Mouse (Mus musculus) megakaryocyte-erythroid progenitor cell, adult 5 weeks (primary cell): ENCODE measurements around the gene Clcf1. TPM values are rescaled to one million over a fixed set of nuclear protein-coding genes. Genes with fewer than 3 reads are reported as not detected.

ENCODE experiments used
- polyA plus RNA-seq: library from polyadenylated mRNA; stranded (reverse); fragments of >175 nt; gene quantifications from 2 replicates; pipeline ENCODE4 v1.2.3, GENCODE M21; 2012

Gene Clcf1
- polyA plus RNA-seq, result 12.5 and 17.5 TPM in 2 replicates

DNA sequence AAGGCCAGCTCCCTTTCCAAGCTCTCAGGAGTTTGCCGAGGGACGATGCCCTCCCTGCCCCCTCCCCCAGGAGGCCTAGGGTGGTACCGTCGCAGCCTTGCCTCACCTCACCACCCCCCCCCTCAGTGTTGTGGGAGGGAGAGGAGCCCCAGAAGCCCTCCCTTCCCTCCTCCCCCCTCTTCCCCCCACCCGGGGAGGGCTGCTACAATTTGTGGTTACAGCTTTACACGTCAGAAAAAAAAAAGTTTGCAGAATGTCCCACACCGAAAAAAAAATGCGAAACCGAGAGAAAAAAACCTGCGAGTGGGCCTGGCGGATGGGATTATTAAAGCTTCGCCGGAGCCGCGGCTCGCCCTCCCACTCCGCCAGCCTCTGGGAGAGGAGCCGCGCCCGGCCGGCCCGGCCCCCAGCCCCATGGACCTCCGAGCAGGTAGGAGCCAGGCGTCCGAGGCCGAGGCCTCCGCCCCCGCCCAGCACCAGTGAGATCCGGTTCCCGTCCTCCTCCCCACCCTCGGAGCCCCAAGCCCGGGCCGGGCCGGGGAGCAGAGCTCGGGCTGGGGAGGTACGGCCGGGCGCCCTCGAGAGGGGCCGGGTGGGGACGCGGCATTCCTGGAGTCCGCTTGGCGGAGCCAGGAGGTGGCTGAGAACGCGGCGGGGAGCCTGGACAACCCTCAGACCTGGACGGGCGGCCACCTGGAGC, at the start of gene Clcf1, which contains the start of gene AC109138.7:
Gene Clcf1 (plus strand): TSS at position 168 of the 700 bp plus-strand sequence.
Gene AC109138.7 (plus strand): TSS at position 287 of the 700 bp plus-strand sequence.

DNA sequence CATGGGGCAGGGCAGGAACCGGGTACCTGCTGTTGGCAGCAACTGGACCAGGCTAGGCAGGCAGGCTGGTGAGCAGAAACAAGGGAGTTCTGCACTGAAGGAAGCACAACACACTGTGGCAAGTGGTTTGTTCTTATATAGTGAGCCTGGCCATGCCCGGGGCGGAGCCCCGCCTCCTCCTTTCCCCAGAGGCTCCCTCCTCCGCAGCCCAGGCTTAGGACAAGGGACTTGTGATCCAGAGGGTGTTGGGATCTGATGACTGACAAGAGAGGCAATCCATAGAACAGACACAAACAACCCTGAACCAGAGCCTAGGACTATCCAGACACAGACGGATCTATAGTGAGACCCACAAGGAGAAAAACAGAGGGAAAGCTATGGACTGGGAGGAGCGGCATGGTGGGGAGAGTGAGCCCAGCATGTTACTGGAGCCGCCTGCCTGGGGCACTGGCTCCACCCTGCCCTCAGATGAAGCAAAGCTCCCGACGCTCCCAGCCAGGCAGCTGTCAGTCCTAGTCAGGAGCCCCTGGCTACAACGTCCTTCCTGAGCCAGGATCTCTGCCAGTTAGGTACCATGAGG, 38.6 kb upstream of the Clcf1 start, which contains the start of gene Carns1:
Gene Carns1 (minus strand): TSS at position 112 of the 580 bp plus-strand sequence.

DNA sequence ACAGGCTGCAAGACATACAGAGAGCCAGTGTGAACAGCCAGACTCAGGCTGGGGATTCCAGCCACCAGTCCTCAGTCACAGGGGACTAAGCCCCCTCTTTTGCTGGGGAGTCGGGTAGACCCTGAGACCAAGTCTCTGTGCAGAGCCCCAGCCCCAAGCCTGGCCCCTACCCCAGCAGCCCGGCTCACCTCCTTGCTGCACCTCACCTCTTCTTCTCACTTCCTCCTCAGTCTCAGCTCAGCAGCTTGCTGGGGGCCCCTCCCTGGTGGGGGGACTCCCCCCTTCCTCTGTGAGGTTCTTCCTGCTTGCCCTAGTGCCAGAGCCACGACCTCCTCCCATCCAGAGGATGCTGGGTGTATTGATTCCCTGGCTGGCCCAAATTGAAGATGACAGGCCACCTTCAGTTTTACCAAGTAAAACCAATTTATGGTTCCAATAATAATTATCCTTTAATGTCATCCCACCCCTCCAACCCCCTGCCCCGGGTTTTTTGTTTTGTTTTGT, 23.2 kb upstream of the Clcf1 start, which contains the start of gene Tbc1d10c:
Gene Tbc1d10c (minus strand): TSS at position 454 of the 504 bp plus-strand sequence.

DNA sequence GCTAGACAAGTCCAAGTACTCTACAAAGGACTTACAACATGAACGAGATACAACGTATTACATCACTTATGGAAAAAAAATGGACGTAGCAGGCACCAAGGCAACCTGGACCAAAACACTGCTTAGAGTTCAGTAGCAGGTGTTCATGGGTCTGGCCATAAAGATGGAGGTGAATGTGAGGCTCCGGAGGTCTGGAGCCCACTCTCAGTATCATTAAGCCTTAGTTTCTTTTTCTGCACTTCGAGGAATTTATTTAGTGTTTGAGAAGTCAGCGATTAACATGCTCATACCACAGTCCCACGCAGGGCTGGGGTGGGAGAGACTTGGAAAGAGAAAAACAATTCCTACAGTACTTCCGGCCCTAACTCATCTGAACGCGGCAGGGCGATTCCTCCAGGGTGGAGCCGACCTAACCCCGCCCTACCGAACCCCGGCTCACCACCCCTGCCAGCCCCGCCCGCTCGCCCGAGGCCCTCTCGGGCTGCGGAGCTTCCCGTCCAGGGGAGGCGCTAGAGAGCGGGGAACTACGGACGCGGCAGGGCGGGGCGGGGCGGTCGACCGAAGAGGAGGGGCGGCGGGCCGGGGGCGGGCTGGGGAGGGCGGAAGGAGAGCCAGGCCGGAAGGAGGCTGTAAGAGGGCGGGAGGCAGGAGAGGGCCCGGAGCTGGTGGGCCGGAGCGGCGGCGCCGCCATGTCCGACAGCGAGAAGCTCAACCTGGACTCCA, 22.3 kb upstream of the Clcf1 start, which contains the start of gene Ppp1ca:
Gene Ppp1ca (plus strand): TSS at position 538 of the 723 bp plus-strand sequence.

DNA sequence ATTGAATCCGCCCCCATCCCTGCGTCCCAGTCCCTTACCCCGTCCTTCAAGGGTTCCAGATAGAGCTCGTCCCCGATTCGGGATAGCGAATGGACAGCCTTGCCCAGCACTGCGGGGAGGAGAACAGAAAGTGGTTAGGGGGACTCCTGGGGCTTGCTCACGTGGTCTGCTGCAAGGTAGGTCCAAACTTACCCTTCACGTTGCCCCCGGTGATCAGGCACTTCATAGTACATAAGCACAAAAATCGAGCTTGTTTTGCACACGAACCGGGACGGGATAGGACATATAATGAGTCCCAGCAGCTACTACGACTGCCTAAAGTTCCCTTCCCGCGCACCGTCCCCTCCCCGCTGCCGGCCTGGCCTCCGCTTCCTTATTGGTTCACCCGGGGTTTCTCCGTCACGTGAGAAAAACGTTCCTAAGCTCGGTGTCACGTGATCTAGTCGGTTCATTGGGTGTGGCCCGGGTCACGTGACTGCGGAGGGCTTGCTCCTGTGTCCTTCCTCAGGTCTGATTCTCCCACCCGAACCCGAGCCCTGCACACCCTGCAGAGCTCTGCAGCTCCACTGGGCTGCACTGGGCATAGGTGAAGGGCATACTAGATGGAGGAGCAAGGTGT, 12.6 kb upstream of the Clcf1 start, which contains the start of gene Rad9a:
Gene Rad9a (minus strand): TSS at position 372 of the 619 bp plus-strand sequence.

DNA sequence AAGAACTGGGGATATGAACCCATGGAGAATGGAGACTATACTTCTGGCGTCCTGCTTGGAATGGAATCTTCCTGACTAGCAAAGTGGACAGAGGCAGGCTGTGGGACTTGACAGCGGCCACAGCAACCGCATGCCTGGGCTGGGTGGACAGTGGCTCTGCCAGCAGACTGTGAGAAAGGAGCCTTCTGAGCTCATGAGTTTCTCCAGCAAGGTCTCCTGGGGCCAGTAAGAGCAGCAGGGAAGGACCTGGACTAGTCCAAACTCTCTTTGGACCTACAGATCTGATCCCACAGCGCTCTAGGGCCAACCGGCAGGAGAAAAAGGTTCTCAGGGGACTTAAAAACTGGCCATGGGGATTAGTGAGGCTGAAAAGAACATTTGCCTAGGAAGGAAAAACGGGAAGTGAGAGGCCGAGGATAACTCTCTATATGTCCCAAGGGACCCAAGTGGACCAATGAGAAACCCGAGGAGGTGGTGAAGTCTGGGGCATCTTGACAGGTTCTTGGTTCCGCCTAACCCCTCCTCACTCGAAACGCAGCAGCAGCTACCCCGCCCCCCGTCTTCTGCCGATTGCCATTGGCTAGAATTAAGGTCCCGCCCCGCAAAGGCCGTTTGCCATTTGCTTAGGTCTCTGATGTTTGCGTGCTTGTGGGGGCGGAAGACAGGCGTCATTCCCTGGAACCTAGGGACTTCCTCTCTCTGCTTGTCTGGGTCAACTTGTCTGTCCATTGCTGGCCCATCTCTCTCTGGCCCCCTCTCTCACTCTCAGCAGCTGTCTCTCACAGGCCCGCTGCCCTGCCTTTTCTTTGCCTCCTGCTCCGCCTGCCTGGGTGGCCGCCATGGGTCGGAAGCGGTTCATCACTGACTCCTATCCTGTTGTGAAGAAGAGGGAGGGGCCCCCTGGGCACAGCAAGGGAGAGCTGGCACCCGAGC, 17.5 kb downstream of the Clcf1 start, which contains the start of gene Pold4:
Gene Pold4 (plus strand): TSS at position 647 of the 933 bp plus-strand sequence.

DNA sequence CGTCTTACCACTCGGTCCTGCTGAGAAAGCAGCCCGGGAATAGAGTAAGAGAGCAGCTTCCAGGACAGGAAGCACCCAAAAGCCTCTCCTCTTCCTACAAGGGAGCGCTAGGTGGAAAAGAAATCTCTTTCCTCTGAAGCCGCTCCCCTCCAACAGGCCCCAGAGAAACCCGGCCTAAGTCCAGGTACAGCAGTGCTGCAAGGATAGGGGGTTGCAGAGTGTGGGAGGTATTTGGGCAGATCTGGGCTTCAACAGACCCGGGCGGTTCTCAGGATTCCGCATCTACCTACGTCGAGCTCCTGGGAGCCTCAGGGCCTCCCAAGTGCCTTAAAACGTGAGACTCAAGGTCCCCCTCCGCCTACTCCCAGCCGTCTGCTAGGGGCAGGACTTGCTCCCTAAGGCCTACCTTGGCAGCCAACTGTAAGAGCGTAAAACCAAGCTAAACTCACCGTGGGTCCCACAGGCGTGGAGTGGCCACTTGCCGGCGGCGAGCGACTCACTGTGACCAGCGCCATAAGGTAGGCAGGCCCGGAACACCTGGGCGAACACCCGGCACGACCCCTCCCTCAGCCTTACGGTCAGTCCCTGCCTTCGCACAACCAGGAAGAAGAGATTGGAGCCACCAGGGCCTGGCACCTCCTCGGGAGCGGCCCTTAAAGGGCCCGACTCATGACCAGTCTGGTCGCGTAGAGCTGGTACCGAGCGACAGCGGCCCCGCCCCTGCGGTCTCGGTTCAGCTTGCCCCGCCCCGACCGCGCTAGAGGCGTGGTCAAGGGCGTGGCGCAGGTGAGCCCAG, 54.7 kb downstream of the Clcf1 start, which contains the start of gene Ssh3:
Gene Ssh3 (minus strand): TSS at position 615 of the 796 bp plus-strand sequence.

Other genes with a start within 250 kb of the Clcf1 start
- gene Aldh3b2, start 241.9 kb upstream of the Clcf1 start, polyA plus RNA-seq, result 0.24 TPM in 1 of 2 replicates, not detected in the other
- gene Acy3, start 227.7 kb upstream of the Clcf1 start, polyA plus RNA-seq, result 7.7 and 8.3 TPM in 2 replicates
- not detected in 2 replicates for gene Tbx10, start 221.5 kb upstream of the Clcf1 start, polyA plus RNA-seq
- 14.7 and 18.3 TPM in 2 replicates for gene Nudt8, start 213.7 kb upstream of the Clcf1 start, polyA plus RNA-seq
- 4.1 and 6.3 TPM in 2 replicates for gene Gm49405, start 213.6 kb upstream of the Clcf1 start, polyA plus RNA-seq
- 10.4 and 16.4 TPM in 2 replicates for gene Doc2g, start 210.9 kb upstream of the Clcf1 start, polyA plus RNA-seq
- 247 and 250 TPM in 2 replicates for gene Ndufv1, start 201.4 kb upstream of the Clcf1 start, polyA plus RNA-seq
- 122 and 136 TPM in 2 replicates for gene Gstp1, start 176.3 kb upstream of the Clcf1 start, polyA plus RNA-seq
- gene Gstp2, start 168.2 kb upstream of the Clcf1 start, polyA plus RNA-seq, result 1.7 TPM in 1 of 2 replicates, not detected in the other
- gene Gstp3, start 154.7 kb upstream of the Clcf1 start, polyA plus RNA-seq, result 0.79 and 1.2 TPM in 2 replicates
- gene Cabp2, start 132.7 kb upstream of the Clcf1 start, polyA plus RNA-seq, result not detected in 2 replicates
- gene Cdk2ap2, start 117.1 kb upstream of the Clcf1 start, polyA plus RNA-seq, result 126 and 175 TPM in 2 replicates
- 67.2 and 92.9 TPM in 2 replicates for gene Pitpnm1, start 114.2 kb upstream of the Clcf1 start, polyA plus RNA-seq
- 114 and 132 TPM in 2 replicates for gene Aip, start 88.4 kb upstream of the Clcf1 start, polyA plus RNA-seq
- 0.03 TPM in 1 of 2 replicates, not detected in the other for gene Gpr152, start 74.5 kb upstream of the Clcf1 start, polyA plus RNA-seq
- 0.14 and 0.15 TPM in 2 replicates for gene Cabp4, start 70.2 kb upstream of the Clcf1 start, polyA plus RNA-seq
- gene Coro1b, start 65.6 kb upstream of the Clcf1 start, polyA plus RNA-seq, result 166 and 202 TPM in 2 replicates
- 508 and 717 TPM in 2 replicates for gene Ptprcap, start 60.6 kb upstream of the Clcf1 start, polyA plus RNA-seq
- 88.1 and 93.8 TPM in 2 replicates for gene Rps6kb2, start 50.9 kb upstream of the Clcf1 start, polyA plus RNA-seq
- 5.7 and 6.3 TPM in 2 replicates for gene Carns1, start 38.8 kb upstream of the Clcf1 start, polyA plus RNA-seq
- gene Tbc1d10c, start 23.0 kb upstream of the Clcf1 start, polyA plus RNA-seq, result 58.6 and 71.5 TPM in 2 replicates
- gene Ppp1ca, start 22.2 kb upstream of the Clcf1 start, polyA plus RNA-seq, result 614 and 638 TPM in 2 replicates
- 27.8 and 31.6 TPM in 2 replicates for gene Rad9a, start 12.6 kb upstream of the Clcf1 start, polyA plus RNA-seq
- gene AC109138.7, start 119 bp downstream of the Clcf1 start, polyA plus RNA-seq, result 33.8 and 36.5 TPM in 2 replicates
- 38.1 and 42.7 TPM in 2 replicates for gene Pold4, start 17.7 kb downstream of the Clcf1 start, polyA plus RNA-seq
- 30.3 and 41.9 TPM in 2 replicates for gene Ssh3, start 54.9 kb downstream of the Clcf1 start, polyA plus RNA-seq
- 10.8 and 11.6 TPM in 2 replicates for gene Ankrd13d, start 68.9 kb downstream of the Clcf1 start, polyA plus RNA-seq
- gene Grk2, start 92.0 kb downstream of the Clcf1 start, polyA plus RNA-seq, result 941 and 1,009 TPM in 2 replicates
- gene Kdm2a, start 184.0 kb downstream of the Clcf1 start, polyA plus RNA-seq, result 50.0 and 66.2 TPM in 2 replicates
- 0.15 and 0.37 TPM in 2 replicates for gene Rhod, start 225.2 kb downstream of the Clcf1 start, polyA plus RNA-seq